Mouse (Mus musculus) CH12.LX (cell line): ENCODE data around the gene Vdac1. TPM values are rescaled to one million over a fixed set of nuclear protein-coding genes. Genes with fewer than 3 reads are reported as not detected.
A peak's percentile ranks its signal among the peaks of the same experiment; 100 is the strongest.

Source experiments
- DNase-seq: peaks from one replicate; pipeline ENCODE4 v3.0.0-alpha.2; 2013; ENCODE audit errors: extremely low read depth
- H3K27ac ChIP-seq: 2 replicates; pipeline ENCODE4 v1.5.1; 2012; ENCODE audit warnings: low read depth, mild to moderate bottlenecking, control low read depth, moderate library complexity; ENCODE audit not compliant: insufficient read depth
- H3K27me3 ChIP-seq: replicated peaks from 2 replicates; pipeline ENCODE3; 2012; ENCODE audit warnings: inconsistent platforms
- H3K36me3 ChIP-seq, 2 experiments: replicated peaks in 1 of 2; 2 replicates each; pipeline versions ENCODE3 to v1.6.1; 2012; ENCODE audit warnings: inconsistent platforms in 1 of 2, low read length in 1 of 2, mild to moderate bottlenecking in 1 of 2, mixed read lengths in 1 of 2, moderate library complexity in 1 of 2; ENCODE audit not compliant: control insufficient read depth in 1 of 2, insufficient read depth in 1 of 2
- H3K4me1 ChIP-seq, 2 experiments: 2 replicates each; pipeline ENCODE4 v1.6.1; 2012; ENCODE audit warnings: inconsistent platforms in 1 of 2, moderate library complexity in 1 of 2; ENCODE audit not compliant: insufficient read depth in 2 of 2, control insufficient read depth in 1 of 2
- H3K4me2 ChIP-seq: 2 replicates; pipeline ENCODE4 v1.6.1; 2012; ENCODE audit warnings: low read depth, mild to moderate bottlenecking, control low read depth; ENCODE audit not compliant: poor library complexity, insufficient read depth, severe bottlenecking
- H3K4me3 ChIP-seq, 3 experiments: fragments of 150-350 bp in 1 of 3; sonication (generic) in 1 of 3; replicated peaks in 1 of 3; 2 replicates each; pipeline versions ENCODE3 to v1.5.1; 2011 to 2012; ENCODE audit warnings: low read depth in 2 of 3, low read length in 2 of 3, mild to moderate bottlenecking in 2 of 3, moderate library complexity in 2 of 3, control low read depth in 1 of 3, improper control_type of control experiment in 1 of 3, inconsistent platforms in 1 of 3, mixed read lengths in 1 of 3; ENCODE audit not compliant: poor library complexity in 1 of 3
- H3K79me2 ChIP-seq: replicated peaks from 2 replicates; pipeline ENCODE4 v1.6.1; 2012; ENCODE audit warnings: mild to moderate bottlenecking, moderate library complexity; ENCODE audit not compliant: control insufficient read depth, poor library complexity, insufficient read depth, severe bottlenecking; ENCODE audit errors: extremely low read depth
- H3K9ac ChIP-seq: 2 replicates; pipeline ENCODE4 v1.6.1; 2012; ENCODE audit warnings: low read depth, mild to moderate bottlenecking, control low read depth, moderate library complexity; ENCODE audit not compliant: insufficient read depth
- H3K9me3 ChIP-seq: replicated peaks from 2 replicates; pipeline ENCODE3; 2012; ENCODE audit warnings: low read length, inconsistent platforms, mixed read lengths
- CHD2 ChIP-seq: IDR thresholded peaks from 2 replicates; pipeline ENCODE4 v1.6.1; 2011; ENCODE audit warnings: low read length, improper control_type of control experiment
- CTCF ChIP-seq, 2 experiments: IDR thresholded peaks in 1 of 2; conservative IDR thresholded peaks in 1 of 2; 2 replicates each; pipeline ENCODE4 v1.5.1; 2011 to 2012; ENCODE audit warnings: low read depth in 2 of 2, low read length in 2 of 2, improper control_type of control experiment in 1 of 2, inconsistent platforms in 1 of 2, mild to moderate bottlenecking in 1 of 2, moderate library complexity in 1 of 2
- ELF1 ChIP-seq: IDR thresholded peaks from 2 replicates; pipeline ENCODE4 v1.6.1; 2014; ENCODE audit warnings: low read depth, mild to moderate bottlenecking, inconsistent platforms, low read length, improper control_type of control experiment
- ETS1 ChIP-seq: conservative IDR thresholded peaks from 2 replicates; pipeline ENCODE4 v1.6.1; 2012; ENCODE audit warnings: low read depth, mild to moderate bottlenecking, inconsistent platforms, low read length, improper control_type of control experiment, moderate library complexity
- HCFC1 ChIP-seq: IDR thresholded peaks from 2 replicates; pipeline ENCODE4 v1.6.1; 2012; ENCODE audit warnings: low read depth, mild to moderate bottlenecking, inconsistent platforms, low read length, improper control_type of control experiment
- MAFK ChIP-seq: IDR thresholded peaks from 2 replicates; pipeline ENCODE4 v1.6.1; 2011; ENCODE audit warnings: low read length, improper control_type of control experiment; ENCODE audit not compliant: insufficient replicate concordance
- MAZ ChIP-seq: IDR thresholded peaks from 2 replicates; pipeline ENCODE4 v1.6.1; 2012; ENCODE audit warnings: low read depth, mild to moderate bottlenecking, inconsistent platforms, low read length, improper control_type of control experiment, moderate library complexity
- MEF2A ChIP-seq: IDR thresholded peaks from 2 replicates; pipeline ENCODE4 v1.6.1; 2014; ENCODE audit warnings: low read depth, mild to moderate bottlenecking, inconsistent platforms, low read length, improper control_type of control experiment, borderline replicate concordance
- MYC ChIP-seq: IDR thresholded peaks from 2 replicates; pipeline ENCODE4 v1.6.1; 2011; ENCODE audit warnings: low read depth, mild to moderate bottlenecking, improper control_type of control experiment, low read length
- POLR2A ChIP-seq: IDR thresholded peaks from 2 replicates; pipeline ENCODE4 v1.6.1; 2011; ENCODE audit warnings: low read depth, mild to moderate bottlenecking, improper control_type of control experiment, low read length
- POLR2AphosphoS2 ChIP-seq: IDR thresholded peaks from 2 replicates; pipeline ENCODE4 v1.6.1; 2011; ENCODE audit warnings: low read depth, low read length, improper control_type of control experiment
- RCOR1 ChIP-seq: conservative IDR thresholded peaks from 2 replicates; pipeline ENCODE4 v1.6.1; 2012; ENCODE audit warnings: low read depth, mild to moderate bottlenecking, inconsistent platforms, low read length, improper control_type of control experiment
- SIN3A ChIP-seq: IDR thresholded peaks from 2 replicates; pipeline ENCODE4 v1.6.1; 2012; ENCODE audit warnings: low read length, improper control_type of control experiment, inconsistent platforms
- SMC3 ChIP-seq: IDR thresholded peaks from 2 replicates; pipeline ENCODE4 v1.6.1; 2011; ENCODE audit warnings: low read depth, low read length, improper control_type of control experiment
- USF1 ChIP-seq: IDR thresholded peaks from 2 replicates; pipeline ENCODE4 v1.6.1; 2014; ENCODE audit warnings: low read depth, mild to moderate bottlenecking, inconsistent platforms, low read length, improper control_type of control experiment
- USF2 ChIP-seq: conservative IDR thresholded peaks from 2 replicates; pipeline ENCODE4 v1.6.1; 2011; ENCODE audit warnings: low read depth, low read length, improper control_type of control experiment
- ZC3H11A ChIP-seq: IDR thresholded peaks from 2 replicates; pipeline ENCODE4 v1.6.1; 2012; ENCODE audit warnings: low read depth, mild to moderate bottlenecking, inconsistent platforms, low read length, improper control_type of control experiment
- ZKSCAN1 ChIP-seq: IDR thresholded peaks from 2 replicates; pipeline ENCODE4 v1.6.1; 2012; ENCODE audit warnings: low read depth, inconsistent platforms, low read length, improper control_type of control experiment, borderline replicate concordance
- ZMIZ1 ChIP-seq: IDR thresholded peaks from 2 replicates; pipeline ENCODE4 v1.6.1; 2012; ENCODE audit warnings: low read depth, mild to moderate bottlenecking, inconsistent platforms, low read length, improper control_type of control experiment
- dilution Hi-C: fragments of 300-500 bp; cut with MboI; formaldehyde crosslinking; loops from 2 replicates; pipeline ENCODE4 v1.14.3; 2020; ENCODE audit warnings: low sequenced_read_pairs; ENCODE audit not compliant: extremely low pct_unique_long_range_greater_than_20kb, extremely low pct_ligation_motif_present
- in situ Hi-C: fragments of 300-500 bp; cut with MboI; formaldehyde crosslinking; loops from 3 replicates; pipeline ENCODE4 v1.14.3; 2019; ENCODE audit warnings: low sequenced_read_pairs, low pct_ligation_motif_present, low pct_unique_long_range_greater_than_20kb, mixed read lengths
- polyA plus RNA-seq: library from polyadenylated mRNA; unstranded; fragments of >175 nt; gene quantifications from 2 replicates; pipeline ENCODE4 v1.2.1, GENCODE M21; 2012; ENCODE audit warnings: low read depth; ENCODE audit not compliant: insufficient read length
- total RNA-seq, 2 experiments: library from RNA; depleted of rRNA; stranded (reverse); fragments of 300-350 nt in 1 of 2; fragments of >200 nt in 1 of 2; gene quantifications; 2 replicates each; pipeline ENCODE4 v1.2.3; 2012 to 2014

Gene Vdac1
- total and polyA plus RNA-seq, 3 experiments, result 204 to 315 (median 289) TPM

GRCm38 (mm10) chr11:52346635-52347005 is 14.0 kb upstream of the Vdac1 start:
- peak; percentile 68 for DNase-seq
- no peak overlapping the region for H3K27ac ChIP-seq
- peak overlapping the region; percentile 78 for H3K4me2 ChIP-seq
- peaks cover 11% of the 10 kb centered on the region for H3K27me3 ChIP-seq
- dilution Hi-C loops, result no loop called here
- TF ChIP-seq USF2 (no peak), POLR2A (peak; percentile 39; the same call in 1 of the 2 replicates), SIN3A (no peak)
- no peaks in the 10 kb centered on the region for H3K79me2 ChIP-seq
- peaks cover 2% of the 10 kb centered on the region for H3K9me3 ChIP-seq
- H3K9ac ChIP-seq, result peak overlapping the region; percentile 15; the same call in 1 of the 2 replicates
- in situ Hi-C loops, result no loop called here
- peak overlapping the region; percentile 8 to 44 (median 16) for H3K4me3 ChIP-seq
- H3K4me1 ChIP-seq, result peaks cover 3 to 35% of the 10 kb centered on the region in 2 experiments; a peak in 3 of 4 replicates
- H3K36me3 ChIP-seq, result no peaks in the 10 kb centered on the region

- Histone ChIP-seq H3K4me1 (peaks cover 3 to 23% of the 10 kb centered on the region in 2 experiments; a peak in 3 of 4 replicates), H3K79me2 (no peaks in the 10 kb centered on the region), H3K36me3 (no peaks in the 10 kb centered on the region), H3K9me3 (peaks cover 2% of the 10 kb centered on the region), H3K27me3 (peaks cover 11% of the 10 kb centered on the region), H3K27ac (no peak overlapping the region)
- in situ Hi-C loops (no loop called here), dilution Hi-C loops (no loop called here)
- DNase-seq, result no peak
- no peak for TF ChIP-seq ELF1
- TF ChIP-seq ZC3H11A, result no peak
- TF ChIP-seq MAFK, result no peak
- no peak for TF ChIP-seq MAZ
- no peak for TF ChIP-seq HCFC1
- TF ChIP-seq CTCF (conservative IDR thresholded peaks at IDR 0.05 in 1 of 2, IDR thresholded peaks at IDR 0.05 in 1 of 2; ENCODE audit: low read depth in 2 of 2, low read length in 2 of 2), result no peak
- no peak for TF ChIP-seq ZMIZ1
- no peak for TF ChIP-seq RCOR1
- TF ChIP-seq CHD2, result no peak
- no peak for TF ChIP-seq USF1
- TF ChIP-seq USF2, result no peak
- TF ChIP-seq ETS1, result no peak
- TF ChIP-seq POLR2A, result no peak
- no peak for TF ChIP-seq MYC
- TF ChIP-seq SMC3, result no peak
- no peak for TF ChIP-seq ZKSCAN1
- TF ChIP-seq POLR2AphosphoS2, result no peak
- TF ChIP-seq MEF2A, result no peak
- TF ChIP-seq, all 38 proteins: peak for 0
- H3K9ac ChIP-seq, result no peak overlapping the region
- H3K4me2 ChIP-seq, result no peak overlapping the region
- H3K4me3 ChIP-seq, result no peak overlapping the region
Observed at GRCm38 (mm10) chr11:52348156-52348555, 12.5 kb upstream of the Vdac1 start.
